Mouse (Mus musculus) lung, embryonic 16.5 days (tissue): ENCODE measurements around the gene Fam13c. TPM values are rescaled to one million over a fixed set of nuclear protein-coding genes. Genes with fewer than 3 reads are reported as not detected.
A peak's percentile ranks its signal among the peaks of the same experiment; 100 is the strongest.

Experiments used
- ATAC-seq: fragments of 200-750 bp; cut with Nextera tagmentation; 2 replicates; pipeline ENCODE4 v1.8.0; 2017; ENCODE audit warnings: low read depth, mild to moderate bottlenecking, moderate library complexity
- H3K27ac ChIP-seq: fragments of 300-500 bp; sonication (generic); 2 replicates; pipeline ENCODE4 v1.5.1; 2014; ENCODE audit warnings: mild to moderate bottlenecking, control low read depth, low read length
- H3K27me3 ChIP-seq: fragments of 300-500 bp; sonication (generic); 2 replicates; pipeline ENCODE4 v1.6.1; 2014; ENCODE audit warnings: low read depth, low read length, mixed read lengths; ENCODE audit not compliant: control insufficient read depth, insufficient read depth
- H3K36me3 ChIP-seq: fragments of 300-500 bp; sonication (generic); 2 replicates; pipeline ENCODE4 v1.6.1; 2014; ENCODE audit warnings: low read length; ENCODE audit not compliant: control insufficient read depth, insufficient read depth
- H3K4me1 ChIP-seq: fragments of 300-500 bp; sonication (generic); replicated peaks from 2 replicates; pipeline ENCODE4 v1.6.1; 2014; ENCODE audit warnings: low read length, mixed read lengths; ENCODE audit not compliant: control insufficient read depth, insufficient read depth
- H3K4me2 ChIP-seq: fragments of 300-500 bp; sonication (generic); 2 replicates; pipeline ENCODE4 v1.6.1; 2014; ENCODE audit warnings: low read depth, low read length, control low read depth
- H3K4me3 ChIP-seq: fragments of 300-500 bp; sonication (generic); 2 replicates; pipeline ENCODE4 v1.5.1; 2014; ENCODE audit warnings: mild to moderate bottlenecking, low read length, control low read depth
- H3K9ac ChIP-seq: fragments of 300-500 bp; sonication (generic); 2 replicates; pipeline ENCODE4 v1.6.1; 2014; ENCODE audit warnings: low read length, control low read depth
- H3K9me3 ChIP-seq: fragments of 300-500 bp; sonication (generic); 2 replicates; pipeline ENCODE4 v1.6.1; 2016; ENCODE audit warnings: low read length; ENCODE audit not compliant: control insufficient read depth
- WGBS: fragments of 180-500 bp; shearing (Covaris S2); extraction: QIAGEN DNeasy Blood & Tissue Kit; methylation state at CpG from one replicate; pipeline ENCODE4 v1.1.7; 2014; 5-methylcytosine and 5-hydroxymethylcytosine counted together
- polyA plus RNA-seq: library from polyadenylated mRNA; unstranded; fragments of >200 nt; fragmentation: Nextera tagmentation; extraction: Ambion mirVana; gene quantifications from 2 replicates; pipeline ENCODE4 v1.2.1, GENCODE M21; 2015

Gene Fam13c
- polyA plus RNA-seq, 1 experiment from 2014 or later = 10.3 TPM

GRCm38 (mm10) chr10:70485287-70485612, 45.0 kb downstream of the Fam13c start:
- H3K4me3 ChIP-seq = no peak overlapping the region
- H3K36me3 ChIP-seq = no peaks in the 10 kb centered on the region
- no peaks in the 10 kb centered on the region for H3K27me3 ChIP-seq
- peak; percentile 60 for ATAC-seq
- peak overlapping the region; percentile 7; the same call in 1 of the 2 replicates for H3K4me2 ChIP-seq
- H3K27ac ChIP-seq = peak overlapping the region; percentile 42; the same call in 1 of the 2 replicates
- H3K4me1 ChIP-seq = peaks cover 10% of the 10 kb centered on the region; the same call in 1 of the 2 replicates
- no peaks in the 10 kb centered on the region for H3K9me3 ChIP-seq
- 44% methylated on average over 7 of the region's 7 CpGs for WGBS
- H3K9ac ChIP-seq = no peak overlapping the region

DNA sequence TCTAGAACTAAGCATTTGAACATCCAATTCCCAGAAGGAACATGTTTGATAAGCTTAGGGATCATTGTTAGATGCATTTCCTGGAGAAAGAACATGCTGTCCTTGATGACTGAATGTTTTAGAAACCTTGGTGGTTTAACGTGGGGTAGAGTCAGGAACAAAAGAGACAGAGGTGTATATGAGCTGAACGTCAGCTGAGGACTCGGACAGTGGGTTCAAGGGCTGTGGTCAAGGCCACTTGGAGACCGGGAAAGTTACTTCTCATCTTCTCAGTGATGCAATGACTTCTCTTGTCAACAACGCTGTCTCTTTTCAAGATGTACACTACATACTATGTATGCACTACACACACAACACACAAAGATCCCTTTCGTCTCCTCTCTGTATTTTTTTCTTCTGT, 46.4 kb downstream of the Fam13c start:
- H3K4me3 ChIP-seq = no peak overlapping the region
- H3K4me1 ChIP-seq = peaks cover 10% of the 10 kb centered on the region; the same call in 1 of the 2 replicates
- no peak overlapping the region for H3K4me2 ChIP-seq
- 84% methylated on average over 6 of the region's 6 CpGs for WGBS
- no peaks in the 10 kb centered on the region for H3K27me3 ChIP-seq
- no peaks in the 10 kb centered on the region for H3K9me3 ChIP-seq
- H3K9ac ChIP-seq = no peak overlapping the region
- H3K36me3 ChIP-seq = no peaks in the 10 kb centered on the region
- H3K27ac ChIP-seq = no peak overlapping the region
- ATAC-seq = no peak

DNA sequence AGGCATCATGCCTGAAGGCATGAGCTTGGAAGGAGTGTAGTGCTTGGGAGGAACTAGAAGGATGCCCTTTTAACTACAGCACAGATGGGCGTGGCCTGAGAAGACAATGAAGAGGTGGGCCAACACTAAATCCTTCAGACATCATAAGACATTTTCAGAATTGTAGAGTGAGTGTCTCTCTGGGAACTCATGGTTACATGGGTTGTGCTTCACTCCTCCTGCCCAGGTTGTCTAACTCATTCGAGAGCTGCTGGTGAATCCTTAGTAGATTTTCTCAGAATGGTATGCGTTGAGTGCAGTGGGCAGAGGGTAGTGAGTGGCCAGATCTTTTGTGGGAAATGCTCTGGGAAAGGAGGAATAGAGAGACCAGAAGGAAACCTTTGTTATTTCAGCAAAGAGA, 53.6 kb downstream of the Fam13c start:
- no peaks in the 10 kb centered on the region for H3K9me3 ChIP-seq
- H3K4me2 ChIP-seq = no peak overlapping the region
- H3K4me3 ChIP-seq = no peak overlapping the region
- no peaks in the 10 kb centered on the region for H3K27me3 ChIP-seq
- no peak overlapping the region for H3K9ac ChIP-seq
- no peak for ATAC-seq
- no peaks in the 10 kb centered on the region for H3K36me3 ChIP-seq
- 85% methylated on average over 3 of the region's 3 CpGs for WGBS
- peaks cover 9% of the 10 kb centered on the region for H3K4me1 ChIP-seq
- no peak overlapping the region for H3K27ac ChIP-seq

GRCm38 (mm10) chr10:70494441-70494840, 54.2 kb downstream of the Fam13c start:
- no peak overlapping the region for H3K9ac ChIP-seq
- no peak overlapping the region for H3K27ac ChIP-seq
- WGBS = 23% methylated on average over 2 of the region's 2 CpGs
- H3K27me3 ChIP-seq = no peaks in the 10 kb centered on the region
- no peaks in the 10 kb centered on the region for H3K36me3 ChIP-seq
- H3K4me1 ChIP-seq = peaks cover 9% of the 10 kb centered on the region
- H3K9me3 ChIP-seq = no peaks in the 10 kb centered on the region
- no peak overlapping the region for H3K4me3 ChIP-seq
- no peak for ATAC-seq
- no peak overlapping the region for H3K4me2 ChIP-seq

GRCm38 (mm10) chr10:70495106-70496104, 55.1 kb downstream of the Fam13c start:
- ATAC-seq = peak; percentile 68
- 58% methylated on average over 4 of the region's 4 CpGs for WGBS
- H3K9ac ChIP-seq = no peak overlapping the region
- H3K4me1 ChIP-seq = peaks cover 9% of the 10 kb centered on the region
- no peaks in the 10 kb centered on the region for H3K9me3 ChIP-seq
- H3K27ac ChIP-seq = no peak overlapping the region
- no peaks in the 10 kb centered on the region for H3K36me3 ChIP-seq
- no peak overlapping the region for H3K4me3 ChIP-seq
- H3K4me2 ChIP-seq = no peak overlapping the region
- H3K27me3 ChIP-seq = no peaks in the 10 kb centered on the region

DNA sequence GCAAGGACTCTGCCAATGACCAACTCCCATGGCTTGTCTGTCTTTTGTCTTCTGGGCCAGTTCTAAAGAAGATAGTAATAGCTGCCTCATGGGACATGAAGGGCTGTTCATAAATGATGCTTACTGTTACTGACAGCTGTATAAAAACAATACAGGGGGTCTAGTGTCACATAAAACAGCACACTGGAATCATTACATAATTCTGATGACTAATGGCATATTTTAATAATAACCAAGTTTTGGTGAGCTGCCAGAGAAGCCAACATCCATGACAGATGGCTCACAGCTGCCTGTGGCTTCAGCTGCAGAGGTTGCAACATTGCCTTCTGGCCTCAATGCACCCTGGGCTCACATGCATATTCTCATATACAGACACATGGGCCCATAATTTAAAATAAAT, 56.7 kb downstream of the Fam13c start:
- Histone ChIP-seq H3K27me3 (no peaks in the 10 kb centered on the region), H3K4me3 (no peak overlapping the region), H3K36me3 (no peaks in the 10 kb centered on the region), H3K4me1 (peaks cover 9% of the 10 kb centered on the region), H3K9me3 (no peaks in the 10 kb centered on the region), H3K9ac (no peak overlapping the region), H3K27ac (no peak overlapping the region), H3K4me2 (no peak overlapping the region)
- ATAC-seq = peak; percentile 90

DNA sequence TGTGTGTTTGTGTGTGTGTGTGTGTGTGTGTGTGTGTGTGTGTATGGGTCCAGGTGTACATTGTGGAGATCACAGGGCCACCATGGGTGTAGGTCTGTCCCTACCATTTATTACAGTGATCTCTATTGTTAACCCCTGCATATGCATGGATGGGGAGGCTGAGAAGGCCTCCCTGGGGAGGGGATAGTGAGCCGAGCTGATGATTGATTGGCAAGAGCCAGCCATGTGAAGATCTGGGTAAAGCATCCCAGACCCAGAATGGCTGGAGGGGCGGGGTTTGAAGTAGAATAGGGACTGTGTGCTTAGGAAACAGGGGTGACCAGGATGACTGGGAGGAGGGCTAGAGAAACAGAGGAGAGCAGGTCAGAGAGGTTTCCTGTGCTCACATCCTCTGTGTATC, 58.0 kb downstream of the Fam13c start:
- Histone ChIP-seq H3K27ac (no peak overlapping the region), H3K4me3 (no peak overlapping the region), H3K36me3 (no peaks in the 10 kb centered on the region), H3K4me1 (peaks cover 9% of the 10 kb centered on the region), H3K27me3 (no peaks in the 10 kb centered on the region), H3K4me2 (no peak overlapping the region), H3K9me3 (no peaks in the 10 kb centered on the region), H3K9ac (no peak overlapping the region)
- ATAC-seq = no peak
- 52% methylated on average over 2 of the region's 2 CpGs for WGBS

DNA sequence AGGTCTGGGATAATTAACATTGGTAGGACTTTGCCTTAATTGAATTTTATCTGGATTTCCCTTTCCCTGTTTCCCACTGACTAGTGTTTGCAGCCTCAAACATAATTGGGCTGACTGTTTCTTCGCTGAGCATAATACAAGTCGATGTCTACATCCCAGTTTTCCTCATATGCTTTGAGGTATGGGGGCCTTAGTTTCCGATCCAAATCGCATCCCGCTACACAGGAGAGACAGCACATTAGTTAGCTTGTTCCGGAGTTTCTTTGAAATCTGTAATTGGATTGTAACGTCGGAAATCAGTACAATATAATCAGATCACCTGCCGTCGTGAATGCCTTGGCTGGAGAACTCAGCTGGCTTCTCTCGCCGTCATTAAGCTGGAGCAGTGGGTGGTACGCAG, 59.0 kb downstream of the Fam13c start:
- Histone ChIP-seq H3K36me3 (no peaks in the 10 kb centered on the region), H3K9ac (no peak overlapping the region), H3K9me3 (no peaks in the 10 kb centered on the region), H3K4me2 (no peak overlapping the region), H3K4me3 (no peak overlapping the region), H3K27ac (no peak overlapping the region), H3K27me3 (no peaks in the 10 kb centered on the region), H3K4me1 (peaks cover 9% of the 10 kb centered on the region)
- WGBS = 62% methylated on average over 13 of the region's 13 CpGs
- no peak for ATAC-seq

GRCm38 (mm10) chr10:70504871-70505270, 64.6 kb downstream of the Fam13c start:
- Histone ChIP-seq H3K27me3 (no peaks in the 10 kb centered on the region), H3K9ac (no peak overlapping the region), H3K4me1 (no peaks in the 10 kb centered on the region), H3K36me3 (0 out of 2 replicates have a peak, but pooled peaks cover 2% of the 10 kb centered on the region), H3K4me2 (no peak overlapping the region), H3K27ac (no peak overlapping the region), H3K9me3 (peaks cover 4% of the 10 kb centered on the region), H3K4me3 (no peak overlapping the region)
- no peak for ATAC-seq
- WGBS = 80% methylated on average over 15 of the region's 15 CpGs
